Mouse (Mus musculus) 416B (cell line): ENCODE results near the gene Nav1.

Source experiments
- DNase-seq: peaks from one replicate; pipeline ENCODE4 v3.0.0; 2011; ENCODE audit warnings: low read depth

Nav1 gene

GRCm38 (mm10) chr1:135516511-135517305 lies 90.4 kb downstream of the Nav1 start:
- peak; percentile 80 for DNase-seq

DNA sequence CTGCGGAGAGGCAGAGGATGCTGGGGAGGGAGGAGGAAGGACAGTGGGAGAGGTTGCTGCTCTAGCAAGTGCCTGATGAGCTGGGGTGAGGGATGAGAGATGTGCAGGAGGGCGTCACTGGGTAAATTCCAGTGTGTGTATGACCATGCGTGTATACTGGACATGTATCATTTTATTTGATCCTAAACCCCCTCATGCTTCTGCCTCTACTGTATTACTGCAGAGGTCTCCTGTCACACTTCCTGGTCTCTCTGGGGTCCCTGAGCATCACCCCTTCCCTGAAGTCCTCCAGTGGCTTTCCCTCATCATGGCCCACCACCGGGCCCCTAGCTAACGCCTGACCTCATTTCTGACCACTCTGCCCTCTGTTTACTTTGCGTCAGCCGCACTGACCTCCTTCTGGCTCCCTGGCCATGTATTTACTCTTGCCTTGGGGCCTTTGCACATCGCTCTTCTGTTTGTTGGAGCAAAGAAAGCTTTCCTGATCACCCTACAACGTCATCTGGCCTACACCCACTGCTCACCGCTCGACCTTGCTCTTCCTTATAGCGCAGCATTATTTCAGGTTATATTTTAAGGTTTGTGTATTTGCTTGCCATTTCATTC lies 91.4 kb downstream of the Nav1 start:
- no peak for DNase-seq

GRCm38 (mm10) chr1:135514913-135515632 lies 92.0 kb downstream of the Nav1 start:
- DNase-seq = no peak

DNA sequence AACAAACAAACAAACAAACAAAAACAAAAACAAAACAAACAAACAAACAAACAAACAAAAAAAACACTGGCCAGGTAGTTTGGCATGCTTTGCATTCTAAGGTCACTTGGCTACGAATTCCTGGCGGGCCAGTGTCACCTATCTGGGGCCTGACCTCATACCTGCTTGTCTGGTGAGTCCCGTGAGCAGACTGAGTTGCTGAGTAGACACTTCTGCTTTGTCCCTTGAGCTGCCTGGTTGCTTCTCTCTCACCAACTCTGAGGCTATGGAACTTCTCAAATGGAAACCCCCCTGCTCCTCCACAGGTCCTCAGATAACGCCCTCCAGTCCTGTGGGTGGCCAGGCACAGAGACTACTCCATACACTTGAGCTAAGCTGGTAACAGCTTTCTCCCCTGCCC lies 93.0 kb downstream of the Nav1 start:
- no peak for DNase-seq

GRCm38 (mm10) chr1:135513464-135513863 lies 93.6 kb downstream of the Nav1 start:
- no peak for DNase-seq

- no peak for DNase-seq
Observed at GRCm38 (mm10) chr1:135510346-135510977, 96.6 kb downstream of the Nav1 start.

- DNase-seq = no peak
Observed at GRCm38 (mm10) chr1:135509145-135510084, 97.7 kb downstream of the Nav1 start.

DNA sequence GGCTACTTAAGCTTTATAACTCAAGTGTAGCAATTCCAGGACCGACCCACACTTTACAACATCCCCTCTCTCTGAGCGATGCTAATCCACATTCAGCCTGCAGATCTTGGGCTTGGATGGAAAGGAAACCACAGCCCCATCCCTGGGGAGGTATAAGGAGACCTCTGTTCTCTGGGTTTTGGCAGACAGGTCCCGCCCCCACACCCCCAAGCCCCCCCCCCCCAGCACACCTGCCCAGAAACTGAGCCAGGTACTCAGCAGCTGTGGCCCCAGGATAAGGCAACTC lies 98.8 kb downstream of the Nav1 start:
- no peak for DNase-seq

DNA sequence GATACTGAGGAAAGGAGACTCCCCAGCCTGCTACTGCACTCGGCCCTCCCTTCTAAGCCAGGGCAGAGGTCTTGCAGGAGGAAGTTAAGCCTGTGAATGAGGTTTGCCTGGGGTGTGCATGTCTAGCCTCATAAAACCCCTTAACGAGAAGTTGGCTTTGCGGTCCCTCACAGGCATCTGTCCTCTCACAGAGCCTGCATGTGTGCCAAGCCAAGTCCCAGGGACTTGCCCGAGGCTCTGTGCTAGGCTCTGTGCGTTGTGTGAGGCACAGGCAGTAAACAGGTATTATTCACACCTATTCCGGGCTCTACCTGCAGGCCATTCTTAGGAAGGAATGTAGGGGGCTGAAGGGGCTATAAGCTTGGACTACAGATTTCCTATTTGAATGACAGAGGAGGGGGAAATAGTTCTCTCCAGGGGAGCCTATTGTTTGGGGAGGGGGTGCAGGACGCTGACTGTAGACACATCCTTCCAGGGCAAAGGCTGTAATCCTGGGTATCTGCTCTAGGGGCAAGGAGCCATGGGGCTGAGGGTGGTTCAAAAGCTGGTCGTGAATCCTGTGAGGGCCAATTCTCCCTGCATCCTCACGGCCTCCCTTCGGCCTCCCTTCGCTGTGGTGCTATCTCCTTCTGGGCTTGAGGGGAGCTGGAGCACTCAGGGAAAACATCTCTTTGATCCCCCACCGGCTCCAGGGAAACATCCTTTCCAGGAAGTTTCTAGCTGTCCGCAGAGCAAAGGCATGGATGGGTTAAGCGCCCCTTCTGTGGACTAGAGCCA lies 99.3 kb downstream of the Nav1 start:
- no peak for DNase-seq

GRCm38 (mm10) chr1:135505499-135505898 lies 101.6 kb downstream of the Nav1 start:
- no peak for DNase-seq

- DNase-seq = no peak
Observed at GRCm38 (mm10) chr1:135503436-135503835, 103.7 kb downstream of the Nav1 start.

- DNase-seq = no peak
Observed at GRCm38 (mm10) chr1:135502750-135503149, 104.3 kb downstream of the Nav1 start.

- DNase-seq = peak; percentile 36
Observed at GRCm38 (mm10) chr1:135502135-135502534, 105.0 kb downstream of the Nav1 start.

DNA sequence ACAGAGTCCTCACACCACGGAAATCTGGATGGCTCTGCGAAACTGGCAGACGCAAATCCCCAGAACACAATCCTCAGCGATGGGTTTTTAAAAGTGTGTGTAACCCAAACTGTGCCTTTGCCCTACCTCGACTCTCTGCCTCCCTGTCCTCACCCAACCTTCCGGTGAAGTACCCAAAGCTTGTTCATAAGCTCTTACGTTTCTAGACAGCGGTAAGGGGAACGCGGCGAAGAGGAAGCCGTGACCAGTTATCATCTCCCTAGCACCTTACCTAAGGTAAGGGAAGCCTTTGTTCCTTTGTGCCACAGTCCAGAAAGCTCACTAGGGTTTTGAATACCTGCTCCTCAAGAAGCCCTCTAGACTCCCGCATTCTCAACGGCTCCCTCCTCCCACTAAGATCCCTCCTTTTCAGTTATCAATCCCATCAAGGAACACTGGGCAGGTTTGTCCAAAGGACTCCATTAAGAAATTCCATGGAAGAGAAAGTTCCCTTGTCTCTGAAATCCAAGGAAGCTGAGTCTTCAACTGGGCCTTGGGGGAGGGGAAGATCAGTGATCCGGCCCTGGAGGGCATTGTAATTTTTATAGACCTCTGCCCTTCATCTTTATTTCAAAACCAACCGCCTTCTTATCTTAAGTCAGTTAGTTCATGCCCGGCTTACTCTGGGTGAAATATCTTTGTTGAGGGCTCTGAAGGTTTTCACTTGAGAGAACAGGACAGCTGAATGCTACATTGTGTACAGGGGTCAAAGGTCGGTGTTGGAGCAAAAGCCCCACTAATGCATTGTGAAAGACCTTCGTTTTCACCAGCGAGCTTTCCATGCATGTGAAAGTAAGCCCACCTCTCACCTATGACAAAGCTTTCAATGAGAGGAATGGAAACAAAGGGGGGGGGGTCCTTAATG lies 108.4 kb downstream of the Nav1 start:
- no peak for DNase-seq

DNA sequence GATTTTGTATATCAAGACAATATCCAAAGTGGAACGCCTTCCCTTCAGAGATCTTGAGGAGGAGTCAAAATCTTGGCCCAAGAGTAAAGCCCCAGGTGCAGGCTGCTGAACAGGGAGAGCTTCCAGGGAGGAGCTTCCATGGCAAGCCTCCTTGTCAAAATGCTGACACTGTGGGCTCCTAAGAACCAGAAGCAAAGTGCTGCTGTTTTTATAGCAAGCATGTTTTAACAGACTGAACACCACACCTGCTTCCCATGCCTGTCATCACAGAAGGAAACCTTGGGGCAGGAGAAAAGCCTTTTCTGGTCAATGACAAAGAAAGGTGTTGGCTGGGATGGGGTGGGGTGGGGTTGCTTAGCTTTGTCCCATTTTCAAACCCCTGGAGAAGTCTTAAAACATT lies 112.0 kb downstream of the Nav1 start:
- DNase-seq = no peak

- DNase-seq = no peak
Observed at GRCm38 (mm10) chr1:135493862-135494261, 113.2 kb downstream of the Nav1 start.

DNA sequence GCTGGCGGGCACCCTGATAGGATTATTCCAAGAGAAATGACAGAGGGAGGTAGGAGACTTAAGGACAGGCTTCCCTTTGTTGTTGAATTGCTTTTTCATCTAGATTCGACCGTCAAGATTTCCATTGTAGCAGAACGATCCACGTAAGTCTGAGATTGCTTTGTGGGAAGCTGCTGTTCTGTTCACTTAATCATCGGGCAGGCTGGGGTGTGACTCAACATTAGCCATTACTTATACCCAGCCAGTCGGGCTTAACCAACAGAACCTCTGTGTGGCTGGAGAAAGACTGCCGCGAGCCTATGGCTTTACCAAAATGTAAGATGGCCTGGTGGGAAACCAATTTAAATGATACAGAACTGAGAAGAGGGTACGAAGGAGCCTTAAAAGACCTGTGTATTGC lies 114.7 kb downstream of the Nav1 start:
- no peak for DNase-seq

- DNase-seq = no peak
Observed at GRCm38 (mm10) chr1:135490931-135491666, 116.0 kb downstream of the Nav1 start.

DNA sequence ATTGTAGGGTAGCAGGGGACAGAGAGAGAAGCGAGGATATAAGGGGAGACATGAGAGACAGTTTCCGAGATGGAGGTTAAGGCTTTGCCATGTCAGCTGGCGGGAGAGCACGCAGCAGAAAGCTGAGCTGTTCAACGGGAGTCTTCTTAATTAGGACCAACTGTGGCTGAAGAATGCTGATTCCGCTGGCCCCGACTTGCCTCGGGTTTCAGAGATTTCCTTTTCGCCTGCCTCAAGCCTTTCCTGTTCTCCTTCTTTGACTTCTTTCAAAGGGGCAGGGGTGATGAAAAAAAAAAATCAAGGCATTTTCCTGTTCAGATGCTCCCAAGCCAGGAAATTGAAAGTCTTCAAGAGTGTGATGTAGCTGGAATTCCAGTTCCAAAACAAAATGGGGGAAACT lies 118.2 kb downstream of the Nav1 start:
- no peak for DNase-seq
